Mouse (Mus musculus) heart, postnatal 4 days (tissue): ENCODE measurements around the gene Rhof. TPM values are rescaled to one million over a fixed set of nuclear protein-coding genes. Genes with fewer than 3 reads are reported as not detected.
A peak's percentile ranks its signal among the peaks of the same experiment; 100 is the strongest.

ENCODE experiments used
- DNase-seq: peaks from one replicate; pipeline ENCODE4 v3.0.0; 2021
- total RNA-seq, 2 experiments: library from RNA; stranded (reverse); gene quantifications; 2 replicates each; pipeline ENCODE4 v1.2.3; 2021

Gene Rhof
- total RNA-seq, 2 experiments from 2014 or later = 0.36 to 0.71 TPM

DNA sequence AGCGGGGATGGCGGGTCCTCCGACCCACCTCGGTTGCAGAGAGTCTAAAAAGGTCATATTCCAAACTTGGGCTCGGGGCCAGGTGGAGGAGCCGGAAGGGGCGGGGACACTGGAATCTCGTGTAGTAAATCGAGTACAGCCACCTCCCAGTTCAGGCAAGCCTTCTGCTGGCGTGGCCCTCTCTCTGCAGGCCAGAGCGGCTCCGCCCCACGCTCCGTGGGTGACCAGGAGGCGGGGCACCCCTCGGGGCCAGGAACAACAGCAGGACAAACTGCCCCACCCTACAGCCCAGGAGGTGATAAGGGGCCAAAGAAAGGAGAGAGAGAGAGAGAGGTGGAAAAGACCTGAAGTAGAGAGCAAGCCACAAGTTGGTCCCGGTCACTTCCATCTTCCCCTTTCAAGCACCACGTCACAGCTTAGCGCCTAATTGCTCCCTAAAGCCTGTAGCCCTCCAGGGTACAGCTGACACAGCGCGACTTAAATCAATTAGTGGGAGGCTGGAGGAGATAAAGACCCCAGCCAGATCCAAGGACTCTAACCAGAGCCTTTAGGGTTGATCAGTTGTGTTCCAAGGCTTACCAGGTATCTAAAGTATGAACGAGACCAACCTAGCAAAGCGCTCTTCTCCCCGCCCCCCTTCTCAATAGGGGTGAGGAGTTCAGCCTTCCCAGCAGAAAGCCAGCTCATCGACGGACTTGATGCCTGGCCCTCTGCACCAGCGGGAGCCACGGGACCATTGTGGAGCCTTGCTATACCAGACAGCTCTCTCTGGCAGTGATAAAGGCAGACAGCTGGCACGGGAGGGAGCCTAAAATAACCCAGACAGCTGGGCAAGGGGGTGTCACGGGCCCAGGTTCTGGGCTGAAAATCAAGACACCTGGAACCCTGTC is 3.2 kb upstream of the Rhof start:
- DNase-seq = peak; percentile 94

DNA sequence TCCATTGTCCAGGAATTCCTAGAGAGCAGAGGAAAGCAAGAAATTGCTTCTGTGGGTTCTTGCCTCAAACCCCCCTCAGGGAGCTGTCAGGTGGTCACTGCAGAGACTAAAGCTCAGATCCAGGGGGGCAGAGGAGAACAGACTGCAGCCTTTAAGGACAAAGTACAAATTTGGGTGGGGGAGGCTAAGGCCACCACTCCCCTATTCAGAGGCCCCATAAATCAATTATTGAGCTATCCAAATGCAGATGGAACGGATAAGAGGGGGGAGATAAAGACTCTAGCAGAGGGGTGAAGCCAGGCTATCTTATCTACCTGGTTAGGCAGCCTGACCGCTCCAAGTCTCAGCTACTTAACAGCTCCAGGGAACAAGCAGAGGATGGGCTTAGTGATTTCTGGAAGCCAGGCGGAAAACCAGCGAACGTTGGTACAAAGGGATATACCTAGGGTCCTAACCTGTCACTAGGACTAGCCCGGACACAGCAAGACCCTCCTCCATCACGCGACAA is 2.4 kb upstream of the Rhof start:
- no peak for DNase-seq

DNA sequence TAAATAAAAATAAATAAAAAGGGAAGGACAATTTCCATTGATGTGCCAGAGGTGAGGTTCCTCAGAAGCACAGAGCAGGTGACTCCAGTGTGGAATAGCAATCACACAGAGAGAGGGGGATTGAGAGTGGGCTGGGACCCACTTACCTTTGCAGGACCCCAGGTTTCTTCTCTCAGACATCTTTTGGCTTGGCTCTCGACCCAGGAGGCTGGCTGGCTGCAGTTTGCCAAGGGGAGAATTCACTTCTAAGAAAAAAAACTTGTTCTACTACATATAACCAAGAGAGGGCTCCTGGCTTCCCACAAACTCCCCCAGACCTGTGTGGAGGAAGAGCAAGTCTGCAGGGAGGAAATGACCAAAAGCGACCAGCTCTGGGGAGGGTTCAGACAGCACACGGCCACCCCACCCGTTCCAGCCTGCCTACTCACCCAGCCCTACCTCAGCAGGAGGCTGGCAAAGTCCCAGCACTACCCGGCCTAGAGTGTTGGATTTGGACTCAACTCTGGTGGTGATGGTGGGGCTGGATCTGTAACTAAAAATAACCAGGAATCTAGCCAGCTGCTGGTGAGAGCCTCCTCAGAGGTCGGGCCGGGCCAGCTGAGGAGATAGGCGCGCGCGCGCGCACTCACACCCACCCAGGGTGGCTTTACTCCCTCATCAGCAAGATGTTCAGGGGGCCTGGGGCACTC is 1.8 kb upstream of the Rhof start:
- DNase-seq = peak; percentile 91

DNA sequence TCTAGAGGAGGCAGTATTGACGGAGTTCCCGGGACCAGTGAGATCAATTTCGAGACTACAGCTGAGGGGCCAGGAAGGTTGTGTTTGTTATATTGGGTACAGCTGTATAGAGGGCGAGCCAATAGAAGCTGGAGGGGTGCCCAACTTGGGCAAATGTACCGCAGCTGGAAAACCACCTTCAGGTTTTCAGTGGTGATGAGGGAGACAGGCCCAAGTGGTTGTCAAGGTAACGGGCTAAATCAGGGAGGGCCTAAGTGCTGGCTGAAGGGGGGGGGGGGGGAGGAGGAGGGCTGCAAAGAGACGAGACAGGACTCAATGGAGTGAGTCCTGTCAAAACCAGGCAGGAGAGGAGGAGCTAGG is 1.3 kb upstream of the Rhof start:
- DNase-seq = peak; percentile 36

DNA sequence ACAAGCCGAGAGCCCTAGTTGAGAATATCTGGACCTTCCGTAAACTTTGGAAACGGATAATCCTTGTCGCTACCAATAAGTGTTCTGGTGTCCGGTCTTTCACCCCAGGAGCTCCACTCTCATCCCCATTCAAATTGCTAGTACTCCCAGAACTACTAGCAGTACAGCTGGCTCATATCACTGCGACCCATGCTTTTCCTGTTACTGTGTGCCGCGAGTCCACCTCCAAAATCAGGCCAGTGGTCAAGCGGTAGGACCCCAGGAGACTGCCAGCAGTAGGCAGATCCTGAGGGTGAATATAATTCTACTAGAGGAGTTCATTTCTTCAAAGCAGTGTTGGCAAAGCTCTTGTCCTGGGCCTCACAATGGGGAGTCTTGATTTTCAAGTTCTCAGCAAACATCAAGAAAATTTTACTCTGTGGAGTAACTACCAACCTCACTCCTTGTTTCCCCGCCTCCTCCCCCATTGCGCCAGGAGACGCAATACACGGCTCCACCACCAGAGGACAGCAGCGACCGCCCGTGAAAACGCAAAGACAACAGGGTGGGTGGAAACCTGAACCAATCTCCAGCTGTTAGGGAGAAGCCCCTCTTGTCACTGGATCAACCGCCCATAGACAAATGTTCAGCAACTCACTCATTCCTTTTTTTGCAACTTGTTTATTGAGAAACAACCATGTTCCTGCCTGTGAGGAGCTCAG is 741 bp upstream of the Rhof start:
- peak; percentile 96 for DNase-seq

DNA sequence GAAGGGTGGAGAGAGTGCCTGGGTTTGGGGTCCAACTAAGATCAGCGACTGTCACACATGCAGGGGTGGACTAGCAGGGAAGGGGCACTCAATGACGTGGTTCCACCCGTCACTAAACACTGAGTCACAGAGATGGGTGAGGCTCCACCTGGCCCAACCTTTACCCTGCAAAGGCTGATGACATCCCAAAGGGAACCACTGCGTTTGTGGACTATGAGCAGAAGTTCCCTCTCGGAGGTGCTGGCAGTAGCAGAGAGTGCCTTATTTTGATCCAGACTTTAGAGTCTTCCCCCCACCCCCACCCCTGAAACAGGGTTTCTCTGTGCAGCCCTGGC is 1.7 kb downstream of the Rhof start:
- no peak for DNase-seq

DNA sequence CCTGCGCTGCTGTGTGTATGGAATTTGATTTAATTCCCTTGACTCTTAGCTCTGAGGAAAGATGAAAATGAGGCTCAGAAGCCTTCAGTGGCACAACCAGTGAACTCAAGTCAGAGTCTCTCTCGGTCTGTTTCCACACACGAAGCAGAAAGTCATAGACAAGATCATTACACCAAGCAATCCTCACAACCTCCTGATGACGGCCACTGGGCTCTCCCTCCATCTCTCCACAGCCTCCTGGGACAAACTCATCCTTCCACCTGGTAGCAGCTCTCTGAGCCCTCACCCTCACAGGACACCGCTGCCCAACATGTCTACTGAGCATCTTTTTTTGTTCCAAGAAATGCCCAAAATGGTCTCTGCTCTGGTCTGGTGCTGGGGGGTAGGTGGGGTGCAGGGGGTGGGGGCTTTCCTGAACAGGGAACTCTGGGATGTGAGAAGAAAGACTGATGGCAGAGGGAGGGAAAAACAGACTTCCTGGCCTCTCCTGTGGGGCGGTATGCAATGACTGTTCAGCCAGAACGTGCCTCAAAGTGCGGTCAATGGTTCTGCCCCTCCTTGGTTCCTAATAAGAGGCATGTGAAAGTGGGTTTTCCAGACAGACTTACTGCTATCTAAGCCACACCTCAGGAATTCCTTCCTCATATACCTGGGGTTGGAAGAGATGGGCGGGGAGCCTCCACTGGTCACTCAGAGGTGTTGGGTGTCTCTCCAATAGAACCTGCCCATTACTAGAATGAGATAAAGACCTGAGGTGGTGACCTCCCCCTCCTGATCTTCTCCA is 2.3 kb downstream of the Rhof start:
- no peak for DNase-seq

DNA sequence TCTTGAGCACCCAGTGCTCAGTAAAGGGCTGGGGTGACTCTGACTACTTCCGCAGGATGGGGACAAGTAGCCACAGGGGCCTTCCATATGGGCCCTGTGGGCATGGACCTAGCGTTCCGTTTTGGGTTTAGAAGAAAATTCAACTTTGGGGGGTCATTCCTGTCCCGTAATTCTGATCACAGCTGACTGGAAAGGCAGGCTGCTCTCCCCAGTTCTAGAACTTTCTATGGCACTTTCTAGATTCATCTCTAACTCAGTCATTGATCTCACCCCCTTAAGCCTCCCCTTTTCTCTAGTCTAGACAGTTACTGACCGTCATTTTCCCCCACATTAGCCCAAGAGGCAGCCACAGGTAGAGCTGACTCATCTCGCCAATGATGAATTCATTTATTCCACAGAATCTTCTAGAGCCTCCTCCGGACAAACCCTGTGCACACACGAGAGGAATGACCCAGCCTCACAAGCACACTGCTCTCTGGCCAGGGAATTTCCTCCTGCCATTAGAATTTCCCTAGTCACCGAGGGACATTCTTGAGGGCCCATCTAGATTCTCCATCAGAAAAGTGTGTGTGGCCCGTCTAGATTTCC is 3.2 kb downstream of the Rhof start:
- no peak for DNase-seq

DNA sequence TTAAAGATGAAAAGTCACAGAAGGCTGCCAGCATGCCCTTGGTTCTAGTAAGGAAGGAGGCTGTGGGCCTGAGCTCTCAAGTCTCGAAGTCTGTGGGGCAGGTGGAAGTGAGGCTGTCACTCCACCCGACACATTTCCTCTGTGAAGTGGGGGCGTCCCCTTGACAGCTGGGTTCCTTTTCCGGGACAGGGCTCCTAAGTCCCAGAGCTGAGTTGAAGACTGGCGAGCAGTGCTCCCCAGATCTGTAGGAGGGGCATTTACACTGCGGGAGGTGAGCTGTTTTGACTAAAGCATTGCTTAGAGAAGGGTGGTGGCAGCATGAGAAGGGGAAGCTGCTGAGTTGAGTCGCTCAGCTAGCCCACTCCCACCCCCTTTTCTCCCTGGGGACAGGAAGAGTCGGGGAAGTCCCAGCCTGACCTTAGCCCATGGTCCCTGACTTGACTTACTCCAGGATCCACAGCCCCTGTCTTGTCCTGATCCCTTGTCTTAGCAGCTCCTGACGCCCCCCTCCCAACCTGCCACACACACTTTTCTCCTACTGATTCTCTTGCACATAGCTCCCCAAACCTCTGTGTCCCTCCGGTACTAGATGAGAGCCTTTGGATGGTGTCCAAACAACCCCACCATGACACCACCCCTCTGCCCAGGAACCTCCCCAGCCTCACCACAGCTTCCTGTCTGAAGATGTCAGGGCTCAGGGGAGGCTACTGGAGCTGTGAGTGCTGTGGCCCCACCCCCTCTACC is 3.9 kb downstream of the Rhof start:
- peak; percentile 21 for DNase-seq

DNA sequence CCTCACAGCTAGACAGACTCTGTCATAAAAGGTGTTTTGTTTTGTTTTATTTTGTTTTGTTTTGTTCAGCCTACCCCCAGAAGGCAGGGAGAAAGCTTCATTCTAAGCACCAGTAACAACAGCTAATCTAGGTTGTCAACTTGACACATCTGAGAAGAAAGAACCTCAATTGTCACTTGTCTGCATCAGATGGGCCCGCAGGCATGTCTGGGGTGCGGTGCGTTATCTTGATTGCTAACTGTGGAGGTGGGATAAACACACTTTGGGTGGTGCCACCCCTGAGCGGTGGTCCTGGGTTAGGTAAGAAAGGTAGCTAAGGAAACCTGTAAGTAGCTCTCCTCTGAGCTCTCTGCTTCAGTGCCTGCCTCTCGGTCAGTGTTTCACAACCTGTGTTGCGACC is 5.5 kb downstream of the Rhof start:
- no peak for DNase-seq

DNA sequence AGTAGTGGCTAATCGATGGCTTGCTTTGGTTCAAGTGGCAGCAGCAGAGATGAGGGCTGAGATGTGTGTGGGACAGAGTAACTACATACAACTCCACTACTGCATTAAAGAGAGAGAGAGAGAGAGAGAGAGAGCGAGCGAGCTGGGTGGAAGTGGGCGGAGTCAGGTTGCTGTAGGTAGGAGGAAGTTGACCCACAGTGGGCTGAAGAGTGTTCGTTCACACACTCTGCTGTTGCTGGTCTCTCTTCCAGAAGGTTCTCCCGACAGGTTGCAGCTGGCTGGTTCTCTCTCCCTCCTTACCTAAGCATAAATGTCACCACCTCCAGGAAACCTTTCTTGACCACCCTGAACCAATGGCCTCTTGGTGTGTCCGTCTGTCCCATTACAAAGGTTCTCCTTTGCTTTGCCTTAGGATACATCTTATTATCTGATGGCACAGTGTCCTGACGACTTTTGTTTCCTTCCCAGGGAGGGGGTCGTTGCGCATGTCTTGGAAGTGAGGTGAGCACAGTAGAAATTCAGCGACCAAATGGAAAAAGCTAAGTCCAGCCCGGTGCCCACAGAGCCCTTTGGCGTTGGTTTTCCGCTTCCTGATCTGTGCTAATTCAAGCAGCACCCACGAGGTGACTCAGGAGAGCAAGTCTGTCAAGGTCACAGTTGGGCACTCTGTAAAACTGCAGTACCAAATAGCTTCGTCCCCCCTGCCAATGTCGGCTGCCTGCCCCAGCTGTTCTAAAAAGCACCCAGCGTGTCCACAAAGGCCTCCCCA is 6.7 kb downstream of the Rhof start:
- DNase-seq = peak; percentile 41

DNA sequence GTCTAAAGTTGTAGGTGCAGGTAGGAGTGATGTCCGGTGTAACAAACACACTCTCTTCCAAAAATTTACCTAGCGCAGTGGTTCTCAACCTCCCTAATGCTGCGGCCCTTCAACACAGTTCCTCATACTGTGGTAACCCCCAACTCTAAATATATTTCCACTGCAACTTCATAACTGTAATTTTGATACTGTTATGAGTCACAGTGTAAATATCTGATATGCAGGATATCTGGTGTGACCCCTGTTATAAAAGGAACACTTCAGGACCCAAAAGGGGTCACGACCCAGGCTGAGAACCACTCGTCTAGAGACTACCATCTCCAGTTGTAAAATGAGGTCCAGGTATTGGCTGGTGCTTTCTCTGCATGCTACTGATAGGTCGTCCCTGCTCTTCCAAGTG is 7.4 kb downstream of the Rhof start:
- DNase-seq = no peak

DNA sequence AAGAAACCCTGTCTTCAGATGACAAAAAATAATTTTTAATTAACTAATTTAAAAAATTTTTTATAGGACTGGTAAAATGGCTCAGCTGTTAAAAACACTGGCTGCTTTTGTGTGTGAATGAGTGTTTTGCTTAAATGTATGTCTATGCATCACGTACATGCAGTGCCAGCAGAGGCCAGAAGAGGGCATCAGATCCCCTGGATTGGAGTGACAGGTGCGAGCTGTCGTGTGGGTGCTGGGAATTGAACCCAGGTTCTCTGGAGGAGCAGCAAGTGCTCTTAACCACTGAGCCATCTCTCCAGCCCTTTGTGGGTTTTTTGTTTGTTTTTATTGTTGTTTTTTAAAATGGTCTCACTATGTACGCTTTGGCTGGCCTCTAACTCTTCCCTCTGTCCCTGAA is 10.3 kb downstream of the Rhof start:
- DNase-seq = no peak

DNA sequence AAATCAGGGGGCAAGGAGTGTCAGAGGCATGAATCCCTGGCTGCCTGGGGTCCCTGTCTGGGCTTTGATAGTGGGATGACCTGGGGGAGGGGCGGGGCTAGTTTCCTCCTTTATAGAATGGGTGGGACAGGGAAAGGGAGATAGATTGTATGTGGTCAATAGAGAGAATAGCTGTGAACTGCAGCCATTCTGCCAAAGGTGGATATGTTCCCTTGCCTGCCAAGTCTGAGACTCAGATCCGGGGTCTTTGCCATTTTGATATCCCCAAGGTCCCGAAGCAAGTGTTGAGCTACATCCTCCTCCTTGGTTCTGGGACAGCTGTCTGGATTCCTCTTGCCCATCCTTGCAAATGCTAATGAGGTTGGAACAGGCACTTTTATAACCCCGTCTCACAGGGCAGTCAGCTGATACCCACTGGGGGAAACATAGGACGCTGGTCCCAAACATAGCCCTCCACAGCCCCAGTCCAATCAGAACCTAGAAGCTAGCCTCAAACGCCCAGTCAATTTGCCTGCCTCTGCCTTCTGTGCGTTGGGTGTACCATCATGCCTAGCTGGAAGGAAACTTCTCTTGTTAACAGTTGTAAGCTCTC is 11.8 kb downstream of the Rhof start:
- DNase-seq = no peak

DNA sequence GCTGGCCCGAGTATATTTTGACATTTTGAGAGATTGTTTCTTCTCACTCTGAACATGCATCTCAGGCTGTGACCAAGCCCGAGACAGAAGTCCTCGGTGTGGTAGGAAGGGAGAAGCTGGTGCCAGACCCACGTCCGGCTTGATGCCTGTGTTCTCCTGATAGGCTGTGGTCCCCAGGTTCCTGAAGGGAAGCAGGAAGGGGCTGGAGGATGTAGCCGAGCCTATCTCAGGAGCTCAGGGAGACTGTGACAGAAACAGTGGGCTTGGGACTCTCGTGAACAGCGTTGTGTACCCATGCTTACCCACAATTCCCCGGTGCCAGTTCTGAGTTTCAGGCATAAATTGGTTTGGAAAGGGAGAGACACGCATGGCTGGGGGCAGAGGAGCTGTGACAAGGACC is 13.7 kb downstream of the Rhof start:
- no peak for DNase-seq

DNA sequence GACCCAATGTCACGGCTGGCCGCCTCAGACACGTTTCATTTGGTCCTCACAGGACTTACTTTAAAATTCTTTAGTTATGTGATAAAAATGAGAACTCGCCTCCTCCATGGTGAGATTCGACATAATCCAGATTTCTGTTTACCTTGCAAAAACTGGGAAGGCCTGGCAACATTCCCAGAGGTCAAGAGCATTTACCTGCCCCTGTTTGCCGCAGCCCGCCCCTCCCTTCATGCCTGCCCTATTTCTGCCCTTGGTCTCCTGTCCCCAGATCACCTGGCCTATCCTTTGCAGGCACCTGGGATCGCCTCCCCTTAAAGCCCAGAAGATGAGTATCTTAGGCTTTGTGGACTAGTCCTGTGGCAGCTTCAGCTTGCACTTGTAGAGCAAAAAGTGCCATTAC is 14.7 kb downstream of the Rhof start:
- no peak for DNase-seq

DNA sequence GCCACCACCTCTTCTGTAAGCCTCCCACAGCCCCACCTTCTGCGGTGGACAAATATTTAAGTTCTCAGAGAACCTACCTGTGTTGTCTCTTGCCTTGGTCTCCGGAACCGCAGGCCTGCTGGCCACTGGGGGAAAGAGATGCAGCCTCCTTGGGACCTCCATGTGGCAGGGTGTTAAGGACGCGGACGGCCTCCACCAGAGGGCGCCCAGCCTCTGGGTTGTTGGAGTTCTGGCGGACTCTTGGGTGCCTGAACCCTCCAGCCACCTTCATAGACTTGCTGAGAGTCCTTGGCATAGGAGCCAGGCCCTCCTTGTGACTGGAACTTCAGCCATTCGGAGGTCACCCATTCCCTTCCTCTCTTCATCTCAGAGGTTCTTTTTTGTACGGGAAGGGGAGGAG is 15.2 kb downstream of the Rhof start:
- DNase-seq = peak; percentile 87

DNA sequence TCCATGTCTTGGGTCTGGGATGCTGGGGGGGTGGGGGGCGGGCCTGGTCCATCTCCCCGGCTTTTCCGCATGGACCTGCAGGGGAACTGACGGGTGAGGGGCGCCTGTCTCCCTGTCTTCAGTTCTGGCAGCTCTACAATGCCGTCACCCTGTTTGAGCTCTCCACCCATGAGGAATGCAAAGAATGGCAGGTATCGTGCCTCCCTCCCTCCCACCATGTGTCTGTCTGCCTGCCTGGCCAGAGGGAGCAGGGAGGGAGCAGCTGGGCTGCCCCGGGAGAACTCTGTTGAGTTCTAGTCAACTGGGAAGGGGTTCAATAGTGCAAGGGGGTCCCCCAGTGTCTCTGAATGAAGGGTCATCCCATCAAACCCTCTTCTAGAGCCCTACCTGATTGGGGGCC is 16.4 kb downstream of the Rhof start:
- no peak for DNase-seq

DNA sequence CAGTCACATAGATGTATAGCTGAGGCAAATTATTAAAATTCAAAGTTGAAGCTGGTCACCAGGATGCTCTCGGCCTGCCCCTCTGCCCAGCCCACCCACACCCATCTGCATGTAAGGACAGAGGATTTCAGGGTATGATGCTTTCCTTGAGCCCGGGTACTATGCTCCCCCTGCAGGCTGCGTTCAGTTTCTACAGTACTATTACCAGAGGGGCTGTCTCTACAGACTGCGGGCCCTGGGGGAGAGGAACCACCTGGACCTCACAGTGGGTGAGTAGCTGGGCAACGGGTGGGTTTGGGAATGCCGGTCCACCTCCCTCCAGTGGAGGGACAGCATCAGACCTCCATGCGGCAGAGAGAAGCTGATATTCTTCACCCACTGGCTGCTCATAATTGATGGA is 17.6 kb downstream of the Rhof start:
- peak; percentile 68 for DNase-seq

DNA sequence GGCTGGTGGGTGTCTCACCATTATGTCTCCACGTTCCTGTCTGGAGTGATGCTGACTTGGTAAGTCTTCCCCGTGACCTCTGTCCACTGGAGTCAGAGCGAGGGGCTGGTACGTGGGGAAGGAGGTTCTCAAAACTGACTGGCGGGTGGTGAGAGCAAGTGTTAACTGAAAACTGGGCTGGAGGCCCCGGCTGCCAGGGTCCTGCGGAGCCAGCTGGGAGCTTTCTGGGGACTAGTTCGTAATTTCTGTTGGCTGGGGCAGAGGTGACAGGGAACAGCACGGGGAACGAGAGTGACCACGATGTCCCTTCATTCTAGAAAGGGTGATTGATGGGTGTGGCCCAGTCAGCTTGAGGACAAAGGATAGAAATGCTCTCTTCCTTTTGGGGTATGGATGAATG is 18.4 kb downstream of the Rhof start:
- DNase-seq = no peak
